Mouse (Mus musculus): ENCODE measurements around the gene Olfr1044. TPM values are rescaled to one million over a fixed set of nuclear protein-coding genes. Genes with fewer than 3 reads are reported as not detected.
"Not testable (repeated sequence)": the region's sequence is repeated elsewhere in the genome, so short reads cannot be mapped to it uniquely, and the experiment has no call there.

Gene Olfr1044
- not detected for total RNA-seq (2022)

GRCm38 (mm10) chr2:86177720-86178119 lies at the start of gene Olfr1044:
TSS of gene Olfr1044 (minus strand) at chr2:86177820.
- no peak for DNase-seq (ENCODE audit: low spot score in 2 of 2)

GRCm38 (mm10) chr2:86219214-86219613 lies 41.6 kb upstream of the Olfr1044 start, which contains the start of gene Olfr1046:
TSS of gene Olfr1046 (minus strand) at chr2:86219314.
- DNase-seq (ENCODE audit: low spot score in 2 of 2) = no peak

- DNase-seq (ENCODE audit: low spot score in 2 of 2) = no peak
Observed at GRCm38 (mm10) chr2:86202909-86203308, 25.3 kb upstream of the Olfr1044 start, which contains the start of gene Olfr1045. TSS of gene Olfr1045 (minus strand) at chr2:86203009.

GRCm38 (mm10) chr2:86195863-86196262 lies 18.2 kb upstream of the Olfr1044 start:
- no peak for DNase-seq (ENCODE audit: low spot score in 2 of 2)

GRCm38 (mm10) chr2:86185583-86185982 lies 8.0 kb upstream of the Olfr1044 start, which contains the start of gene Olfr52:
TSS of gene Olfr52 (minus strand) at chr2:86185683.
- DNase-seq (ENCODE audit: low spot score in 2 of 2) = no peak

GRCm38 (mm10) chr2:86179950-86180349 lies 2.3 kb upstream of the Olfr1044 start:
- no peak for DNase-seq (ENCODE audit: low spot score in 2 of 2)

GRCm38 (mm10) chr2:86175422-86175821 lies 2.2 kb downstream of the Olfr1044 start:
- not testable (repeated sequence) for DNase-seq (ENCODE audit: low spot score in 2 of 2)

- DNase-seq (ENCODE audit: low spot score in 2 of 2) = no peak
Observed at GRCm38 (mm10) chr2:86167422-86167821, 10.2 kb downstream of the Olfr1044 start, which contains the start of gene Olfr1043. TSS of gene Olfr1043 (minus strand) at chr2:86167522.

- DNase-seq (ENCODE audit: low spot score in 2 of 2) = no peak
Observed at GRCm38 (mm10) chr2:86161738-86162137, 15.9 kb downstream of the Olfr1044 start, which contains the start of gene Olfr1042. TSS of gene Olfr1042 (minus strand) at chr2:86161838.

- DNase-seq (ENCODE audit: low spot score in 2 of 2) = no peak
Observed at GRCm38 (mm10) chr2:86146632-86147031, 31.0 kb downstream of the Olfr1044 start, which contains the start of gene Olfr1040. TSS of gene Olfr1040 (minus strand) at chr2:86146732.

- DNase-seq (ENCODE audit: low spot score in 2 of 2) = no peak
Observed at GRCm38 (mm10) chr2:86135828-86136227, 41.8 kb downstream of the Olfr1044 start, which contains the start of gene Olfr1039. TSS of gene Olfr1039 (minus strand) at chr2:86135928.

Other genes starting within 250 kb of the Olfr1044 start
- gene Olfr1028, start 227.4 kb downstream of the Olfr1044 start, total RNA-seq (2022) = not detected
- not detected for gene Olfr1029, start 203.9 kb downstream of the Olfr1044 start, total RNA-seq (2022)
- gene Olfr1030, start 198.5 kb downstream of the Olfr1044 start, total RNA-seq (2022) = not detected
- not detected for gene Olfr1031, start 187.5 kb downstream of the Olfr1044 start, total RNA-seq (2022)
- gene Olfr1032, start 172.3 kb downstream of the Olfr1044 start, total RNA-seq (2022) = not detected
- gene Olfr1033, start 157.2 kb downstream of the Olfr1044 start, total RNA-seq (2022) = under 1 TPM in 1 of 4 experiments, not detected in 3; 0.54 TPM
- gene Olfr1034, start 132.0 kb downstream of the Olfr1044 start, total RNA-seq (2022) = not detected
- gene Olfr1036, start 103.8 kb downstream of the Olfr1044 start, total RNA-seq (2022) = not detected
- gene Olfr1037, start 90.4 kb downstream of the Olfr1044 start, total RNA-seq (2022) = not detected
- not detected for gene Olfr1039, start 41.9 kb downstream of the Olfr1044 start, total RNA-seq (2022)
- gene Olfr1040, start 31.1 kb downstream of the Olfr1044 start, total RNA-seq (2022) = not detected
- gene Olfr1042, start 16.0 kb downstream of the Olfr1044 start, total RNA-seq (2022) = not detected
- gene Olfr1043, start 10.3 kb downstream of the Olfr1044 start, total RNA-seq (2022) = not detected
- gene Olfr52, start 7.9 kb upstream of the Olfr1044 start, total RNA-seq (2022) = not detected
- gene Olfr1045, start 25.2 kb upstream of the Olfr1044 start, total RNA-seq (2022) = not detected
- not detected for gene Olfr1046, start 41.5 kb upstream of the Olfr1044 start, total RNA-seq (2022)
- gene Olfr1047, start 53.6 kb upstream of the Olfr1044 start, total RNA-seq (2022) = not detected
- gene Olfr1048, start 62.5 kb upstream of the Olfr1044 start, total RNA-seq (2022) = not detected
- gene Olfr1049, start 80.5 kb upstream of the Olfr1044 start, total RNA-seq (2022) = not detected
- gene Olfr1051, start 101.3 kb upstream of the Olfr1044 start, total RNA-seq (2022) = not detected
- gene Olfr1052, start 114.6 kb upstream of the Olfr1044 start, total RNA-seq (2022) = not detected
- not detected for gene Olfr1053, start 137.5 kb upstream of the Olfr1044 start, total RNA-seq (2022)
- gene Olfr1054, start 157.6 kb upstream of the Olfr1044 start, total RNA-seq (2022) = not detected
- gene Olfr1055, start 172.5 kb upstream of the Olfr1044 start, total RNA-seq (2022) = not detected
- gene Olfr1056, start 184.6 kb upstream of the Olfr1044 start, total RNA-seq (2022) = not detected
- gene Olfr1057, start 200.6 kb upstream of the Olfr1044 start, total RNA-seq (2022) = not detected
- not detected for gene Olfr1058, start 210.7 kb upstream of the Olfr1044 start, total RNA-seq (2022)
- gene Olfr1061, start 236.2 kb upstream of the Olfr1044 start, total RNA-seq (2022) = not detected
- gene Olfr1062, start 248.9 kb upstream of the Olfr1044 start, total RNA-seq (2022) = not detected

Data from gastrocnemius, adult 8-10 months (tissue).